Mouse (Mus musculus): ENCODE results near the gene Acot7. TPM values are rescaled to one million over a fixed set of nuclear protein-coding genes. Genes with fewer than 3 reads are reported as not detected.

The Acot7 gene
- polyA plus RNA-seq (2015; fragmentation: Nextera tagmentation; extraction: Ambion mirVana) = 458 and 500 TPM in 2 replicates

DNA sequence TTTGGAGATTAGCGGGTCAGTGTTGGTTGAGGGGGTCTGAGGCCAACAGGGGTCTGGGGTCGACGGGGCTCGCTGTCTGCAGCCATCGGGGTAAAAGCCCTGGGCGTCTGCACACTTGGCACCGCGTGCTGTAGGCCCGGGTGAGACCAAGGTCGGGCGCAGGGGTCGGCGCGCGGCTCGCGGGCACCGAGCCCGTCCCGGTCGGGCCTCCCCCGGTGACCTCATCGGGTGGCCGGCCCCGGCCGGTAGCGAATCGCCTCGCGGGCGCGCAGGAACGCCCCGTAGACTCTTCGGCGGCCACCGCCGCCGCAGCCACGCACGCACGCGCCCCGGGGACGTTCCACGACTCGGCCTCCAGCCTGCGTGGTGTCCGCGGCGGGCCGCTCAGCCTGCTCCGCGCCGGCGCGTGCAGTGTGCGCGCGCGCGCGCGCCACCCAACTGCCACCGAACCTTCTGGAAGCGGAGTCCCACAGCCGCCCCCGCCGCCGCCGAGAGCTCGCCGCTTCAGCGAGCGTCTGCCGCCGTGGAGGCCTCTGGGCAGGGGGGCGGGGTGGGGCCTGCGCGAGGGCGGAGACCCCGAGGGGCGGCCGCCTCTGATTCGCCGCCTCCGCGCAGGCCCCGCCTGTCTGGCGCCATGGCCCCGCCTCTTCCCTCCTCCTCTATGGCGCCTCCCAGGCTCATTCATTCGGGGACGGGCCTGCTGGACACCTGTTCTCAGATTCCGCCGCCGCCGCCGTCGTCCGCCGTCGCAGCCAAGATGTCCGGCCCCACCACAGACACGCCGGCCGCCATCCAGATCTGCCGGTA is at the start of gene Acot7:
Gene Acot7, plus strand, starts transcription at position 598 of the 807 bp plus-strand sequence.

GRCm38 (mm10) chr4:152151966-152152544 is 25.9 kb upstream of the Acot7 start, which contains the start of gene Espn:
Espn (minus strand) TSS chr4:152152371.

GRCm38 (mm10) chr4:152158585-152159284 is 19.2 kb upstream of the Acot7 start, which contains the start of gene Hes2:
Hes2 (plus strand) TSS chr4:152158867.

DNA sequence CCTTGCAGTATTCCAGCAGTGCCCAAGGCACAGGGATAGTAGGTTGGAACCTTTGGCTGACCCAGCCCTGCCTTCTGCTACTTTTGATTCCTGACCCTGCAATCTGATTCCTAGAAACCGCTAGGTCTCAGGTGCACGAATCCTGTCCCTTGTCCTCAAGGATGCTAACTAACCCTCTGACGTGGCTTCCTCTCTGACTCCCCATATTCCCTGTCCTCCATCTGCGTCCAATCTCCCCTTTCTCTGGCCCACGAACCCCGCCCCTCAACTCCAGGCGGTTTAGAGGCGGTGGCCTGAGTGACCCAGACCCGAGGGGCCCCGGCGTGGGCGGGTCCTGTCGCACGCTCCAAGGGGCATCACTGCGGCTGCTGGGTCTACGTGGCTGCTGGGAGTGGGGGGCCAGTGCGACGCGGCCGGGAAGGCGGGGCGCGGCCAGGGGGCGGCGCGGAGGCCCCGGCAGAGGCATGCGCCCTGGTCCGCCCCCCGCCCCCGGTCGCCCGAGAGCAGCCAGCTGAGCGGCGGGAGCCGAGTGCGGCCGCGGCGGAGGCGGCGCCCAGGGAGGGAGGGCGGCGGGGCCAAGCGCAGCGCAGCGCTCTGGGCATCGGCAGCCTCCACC is 95.8 kb downstream of the Acot7 start, which contains the start of gene Gpr153:
Gene Gpr153, plus strand, starts transcription at position 612 of the 616 bp plus-strand sequence.

GRCm38 (mm10) chr4:152291562-152291961 is 113.6 kb downstream of the Acot7 start, which contains the start of gene Hes3:
Hes3 (minus strand) TSS chr4:152291662.

DNA sequence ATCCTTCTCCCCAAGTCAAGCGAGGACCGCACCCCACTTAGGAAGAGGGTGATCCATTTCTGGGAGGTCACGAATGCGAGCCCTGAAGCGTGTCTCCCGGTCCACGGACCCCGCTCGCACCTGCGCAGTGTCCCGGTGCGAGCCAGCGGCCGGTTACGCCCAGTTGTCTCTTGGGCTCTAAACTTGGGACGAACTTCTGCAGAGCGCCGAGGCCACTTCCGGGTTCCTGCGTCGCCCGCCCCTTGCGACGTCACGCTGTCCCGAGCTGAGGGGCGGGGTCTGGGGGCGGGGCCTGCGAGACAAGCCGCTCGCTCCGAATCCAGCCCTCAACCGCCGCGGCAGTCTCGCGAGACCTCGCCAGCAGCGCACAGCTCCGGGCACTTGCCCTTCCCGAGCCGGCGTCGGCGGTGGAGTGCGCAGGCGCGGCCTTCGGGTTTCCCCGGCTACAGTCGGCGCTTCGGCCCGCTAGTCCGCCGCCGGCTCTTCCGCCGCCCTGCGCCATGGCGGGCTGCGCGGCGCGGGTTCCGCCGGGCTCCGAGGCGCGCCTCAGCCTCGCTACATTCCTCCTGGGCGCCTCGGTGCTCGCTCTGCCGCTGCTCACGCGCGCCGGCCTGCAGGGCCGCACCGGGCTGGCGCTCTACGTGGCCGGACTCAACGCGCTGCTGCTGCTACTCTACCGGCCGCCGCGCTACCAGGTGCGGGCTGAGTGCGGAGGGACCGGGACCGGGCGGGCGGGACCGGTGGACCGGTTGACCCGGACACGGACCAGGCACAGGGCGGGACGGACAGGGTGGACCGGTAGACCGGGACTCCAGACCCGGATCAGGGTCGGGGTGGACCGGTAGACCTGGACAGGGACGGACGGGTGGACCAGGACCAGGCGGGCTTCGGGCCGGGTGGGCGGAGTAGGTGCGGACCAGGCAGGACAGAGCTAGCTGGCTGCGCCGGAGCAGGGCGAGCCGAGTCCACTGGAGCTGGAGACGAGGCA is 119.2 kb downstream of the Acot7 start, which contains the start of gene Icmt:
Gene Icmt, plus strand, starts transcription at position 354 of the 988 bp plus-strand sequence.

GRCm38 (mm10) chr4:152318517-152319234 is 140.7 kb downstream of the Acot7 start, which contains the start of gene Rnf207:
Rnf207 (minus strand) TSS chr4:152318993.

Other genes starting within 250 kb of the Acot7 start
- 62.2 and 65.8 TPM in 2 replicates for gene Dnajc11, start 244.4 kb upstream of the Acot7 start, polyA plus RNA-seq (2015; fragmentation: Nextera tagmentation; extraction: Ambion mirVana)
- gene Thap3, start 189.1 kb upstream of the Acot7 start, polyA plus RNA-seq (2015; fragmentation: Nextera tagmentation; extraction: Ambion mirVana) = 40.0 and 49.2 TPM in 2 replicates
- gene Phf13, start 181.9 kb upstream of the Acot7 start, polyA plus RNA-seq (2015; fragmentation: Nextera tagmentation; extraction: Ambion mirVana) = 17.9 and 19.1 TPM in 2 replicates
- gene Klhl21, start 169.3 kb upstream of the Acot7 start, polyA plus RNA-seq (2015; fragmentation: Nextera tagmentation; extraction: Ambion mirVana) = 5.3 and 5.5 TPM in 2 replicates
- gene Zbtb48, start 150.5 kb upstream of the Acot7 start, polyA plus RNA-seq (2015; fragmentation: Nextera tagmentation; extraction: Ambion mirVana) = 11.9 and 13.2 TPM in 2 replicates
- 1.9 and 2.0 TPM in 2 replicates for gene Tas1r1, start 139.6 kb upstream of the Acot7 start, polyA plus RNA-seq (2015; fragmentation: Nextera tagmentation; extraction: Ambion mirVana)
- 19.8 and 21.2 TPM in 2 replicates for gene Nol9, start 138.8 kb upstream of the Acot7 start, polyA plus RNA-seq (2015; fragmentation: Nextera tagmentation; extraction: Ambion mirVana)
- 14.7 and 16.2 TPM in 2 replicates for gene Plekhg5, start 105.6 kb upstream of the Acot7 start, polyA plus RNA-seq (2015; fragmentation: Nextera tagmentation; extraction: Ambion mirVana)
- gene Tnfrsf25, start 62.2 kb upstream of the Acot7 start, polyA plus RNA-seq (2015; fragmentation: Nextera tagmentation; extraction: Ambion mirVana) = 0.79 and 0.90 TPM in 2 replicates
- gene Espn, start 25.8 kb upstream of the Acot7 start, polyA plus RNA-seq (2015; fragmentation: Nextera tagmentation; extraction: Ambion mirVana) = 1.7 and 2.7 TPM in 2 replicates
- not detected in 2 replicates for gene Hes2, start 19.3 kb upstream of the Acot7 start, polyA plus RNA-seq (2015; fragmentation: Nextera tagmentation; extraction: Ambion mirVana)
- 30.5 and 31.0 TPM in 2 replicates for gene Gpr153, start 96.1 kb downstream of the Acot7 start, polyA plus RNA-seq (2015; fragmentation: Nextera tagmentation; extraction: Ambion mirVana)
- 0.40 and 0.48 TPM in 2 replicates for gene Hes3, start 113.5 kb downstream of the Acot7 start, polyA plus RNA-seq (2015; fragmentation: Nextera tagmentation; extraction: Ambion mirVana)
- gene Icmt, start 119.1 kb downstream of the Acot7 start, polyA plus RNA-seq (2015; fragmentation: Nextera tagmentation; extraction: Ambion mirVana) = 15.4 and 21.5 TPM in 2 replicates
- 5.1 and 6.9 TPM in 2 replicates for gene Rnf207, start 140.9 kb downstream of the Acot7 start, polyA plus RNA-seq (2015; fragmentation: Nextera tagmentation; extraction: Ambion mirVana)
- 142 and 171 TPM in 2 replicates for gene Rpl22, start 147.6 kb downstream of the Acot7 start, polyA plus RNA-seq (2015; fragmentation: Nextera tagmentation; extraction: Ambion mirVana)
- gene Chd5, start 160.5 kb downstream of the Acot7 start, polyA plus RNA-seq (2015; fragmentation: Nextera tagmentation; extraction: Ambion mirVana) = 63.4 and 67.5 TPM in 2 replicates